Mouse (Mus musculus) thymus, adult 2 months (tissue): ENCODE results near the gene Shroom4. TPM values are rescaled to one million over a fixed set of nuclear protein-coding genes. Genes with fewer than 3 reads are reported as not detected.

Experiments
- DNase-seq: peaks from one replicate; pipeline ENCODE4 v3.0.0; 2021
- H3K27ac ChIP-seq: fragments of 200-500 bp; 2 replicates; pipeline ENCODE4 v1.5.1; 2012; ENCODE audit warnings: low read length, control low read depth; ENCODE audit not compliant: control insufficient read depth, insufficient read depth
- H3K27me3 ChIP-seq: fragments of 200-500 bp; 2 replicates; pipeline ENCODE4 v1.6.1; 2012; ENCODE audit warnings: mild to moderate bottlenecking, low read length, moderate library complexity, mixed read lengths; ENCODE audit not compliant: control insufficient read depth, insufficient read depth
- H3K36me3 ChIP-seq: fragments of 200-500 bp; 2 replicates; pipeline ENCODE4 v1.6.1; 2012; ENCODE audit warnings: mild to moderate bottlenecking, low read length, moderate library complexity; ENCODE audit not compliant: control insufficient read depth, insufficient read depth
- H3K4me1 ChIP-seq: fragments of 200-500 bp; replicated peaks from 2 replicates; pipeline ENCODE4 v1.6.1; 2012; ENCODE audit warnings: low read length; ENCODE audit not compliant: control insufficient read depth, insufficient read depth
- H3K4me3 ChIP-seq: fragments of 200-500 bp; 2 replicates; pipeline ENCODE4 v1.5.1; 2012; ENCODE audit warnings: mild to moderate bottlenecking, low read length, control low read depth, moderate library complexity; ENCODE audit not compliant: control insufficient read depth, insufficient read depth
- CTCF ChIP-seq: fragments of 200-500 bp; IDR thresholded peaks from 2 replicates; pipeline ENCODE4 v1.5.1; 2012; ENCODE audit warnings: mild to moderate bottlenecking, control low read depth, low read length, moderate library complexity, borderline replicate concordance; ENCODE audit not compliant: control insufficient read depth, poor library complexity, insufficient read depth; ENCODE audit errors: extremely low read depth
- POLR2A ChIP-seq: fragments of 200-500 bp; IDR thresholded peaks from 2 replicates; pipeline ENCODE4 v1.6.1; 2012; ENCODE audit warnings: mild to moderate bottlenecking, low read length, control low read depth, moderate library complexity; ENCODE audit not compliant: control insufficient read depth, poor library complexity, insufficient read depth; ENCODE audit errors: extremely low read depth
- WGBS: fragments of 180-500 bp; shearing (Covaris S2); methylation state at CpG from one replicate; pipeline ENCODE4 v1.1.7; 2018; 5-methylcytosine and 5-hydroxymethylcytosine counted together
- polyA plus RNA-seq: library from polyadenylated mRNA; depleted of rRNA; stranded (reverse); fragments of >200 nt; gene quantifications from 2 replicates; pipeline ENCODE4 v1.2.3, GENCODE M21; 2012

The Shroom4 gene
- polyA plus RNA-seq, 1 experiment = 1.3 TPM

GRCm38 (mm10) chrX:6399193-6399592, 461 bp upstream of the Shroom4 start:
- Histone ChIP-seq H3K27me3 (no peaks in the 10 kb centered on the region), H3K4me1 (no peaks in the 10 kb centered on the region), H3K36me3 (no peaks in the 10 kb centered on the region), H3K4me3 (no peak overlapping the region), H3K27ac (no peak overlapping the region)
- WGBS = 67% methylated on average over 1 of the region's 1 CpGs
- no peak for DNase-seq
- no peak for TF ChIP-seq CTCF
- TF ChIP-seq POLR2A = no peak

GRCm38 (mm10) chrX:6400398-6401020, 855 bp downstream of the Shroom4 start:
- 4% methylated on average over 24 of the region's 49 CpGs for WGBS
- TF ChIP-seq CTCF = no peak
- no peak for TF ChIP-seq POLR2A
- H3K4me3 ChIP-seq = peak overlapping the region; percentile 38
- no peak for DNase-seq
- H3K36me3 ChIP-seq = no peaks in the 10 kb centered on the region
- no peak overlapping the region for H3K27ac ChIP-seq
- H3K4me1 ChIP-seq = no peaks in the 10 kb centered on the region
- H3K27me3 ChIP-seq = no peaks in the 10 kb centered on the region

GRCm38 (mm10) chrX:6402921-6403320, 3.3 kb downstream of the Shroom4 start:
- Histone ChIP-seq H3K4me3 (no peak overlapping the region), H3K27me3 (no peaks in the 10 kb centered on the region), H3K4me1 (no peaks in the 10 kb centered on the region), H3K36me3 (no peaks in the 10 kb centered on the region), H3K27ac (no peak overlapping the region)
- 92% methylated on average over 4 of the region's 4 CpGs for WGBS
- no peak for DNase-seq
- TF ChIP-seq CTCF (no peak), POLR2A (no peak)

- TF ChIP-seq CTCF = no peak
- TF ChIP-seq POLR2A = no peak
- no peak for DNase-seq
- whole genome bisulfite sequencing = 52% methylated on average over 6 of the region's 6 CpGs
- no peak overlapping the region for H3K27ac ChIP-seq
- H3K4me3 ChIP-seq = no peak overlapping the region
- no peaks in the 10 kb centered on the region for H3K4me1 ChIP-seq
- H3K36me3 ChIP-seq = no peaks in the 10 kb centered on the region
- H3K27me3 ChIP-seq = no peaks in the 10 kb centered on the region
Measured at GRCm38 (mm10) chrX:6409114-6409513, 9.5 kb downstream of the Shroom4 start.

- no peak for DNase-seq
- H3K27me3 ChIP-seq = no peaks in the 10 kb centered on the region
- H3K4me1 ChIP-seq = no peaks in the 10 kb centered on the region
- H3K36me3 ChIP-seq = no peaks in the 10 kb centered on the region
- no peak overlapping the region for H3K4me3 ChIP-seq
- TF ChIP-seq POLR2A (no peak), CTCF (no peak)
- no peak overlapping the region for H3K27ac ChIP-seq
- 92% methylated on average over 12 of the region's 12 CpGs for WGBS
Measured at GRCm38 (mm10) chrX:6415412-6415811, 15.8 kb downstream of the Shroom4 start.

- TF ChIP-seq POLR2A (no peak), CTCF (no peak)
- 94% methylated on average over 5 of the region's 5 CpGs for WGBS
- Histone ChIP-seq H3K27me3 (no peaks in the 10 kb centered on the region), H3K36me3 (no peaks in the 10 kb centered on the region), H3K27ac (no peak overlapping the region), H3K4me1 (no peaks in the 10 kb centered on the region), H3K4me3 (no peak overlapping the region)
- no peak for DNase-seq
Measured at GRCm38 (mm10) chrX:6415936-6416335, 16.3 kb downstream of the Shroom4 start.

GRCm38 (mm10) chrX:6418140-6418539, 18.5 kb downstream of the Shroom4 start:
- H3K27me3 ChIP-seq = no peaks in the 10 kb centered on the region
- no peak overlapping the region for H3K4me3 ChIP-seq
- 29% methylated on average over 4 of the region's 4 CpGs for WGBS

More at GRCm38 (mm10) chrX:6418140-6418539, 18.5 kb downstream of the Shroom4 start:
- Histone ChIP-seq H3K27ac (no peak overlapping the region), H3K4me1 (no peaks in the 10 kb centered on the region), H3K36me3 (no peaks in the 10 kb centered on the region)
- no peak for TF ChIP-seq CTCF
- no peak for TF ChIP-seq POLR2A
- DNase-seq = no peak
